ENCODE assay signal across 8 mouse cellular contexts in genomic region chr11:6065551-6066121, GRCm38 (mm10). TPM values are rescaled to one million over a fixed set of nuclear protein-coding genes. Genes with fewer than 3 reads are reported as not detected.
A peak's percentile ranks its signal among the peaks of the same experiment; 100 is the strongest.
DNase-seq lines count a peak whose midpoint lies in the region; ATAC-seq and TF ChIP-seq lines count a peak whose summit lies in the region.

No protein-coding gene starts in this region.

- TF ChIP-seq CTCF in ES-Bruce4 (IDR thresholded peaks at IDR 0.05; ENCODE audit: low read depth, low read length), result no peak

- TF ChIP-seq POLR2A in ES-Bruce4 (IDR thresholded peaks at IDR 0.05; ENCODE audit: insufficient read depth, low read length), result no peak

- peak; percentile 50 for DNase-seq in adrenal gland, postnatal 14 days
- DNase-seq in adrenal gland, postnatal 10 days, result no peak
- no peak for DNase-seq in midbrain, embryonic 10.5 days (ENCODE audit: low spot score)
- DNase-seq in ovary, postnatal 10 days (ENCODE audit: low spot score), result no peak

- no peaks in the 10 kb centered on the region for H3K36me3 ChIP-seq in ES-Bruce4 (ENCODE audit: control insufficient read depth, insufficient read depth, low read length, poor library complexity, severe bottlenecking)
- H3K36me3 ChIP-seq in embryonic facial prominence, embryonic 15.5 days, result no peaks in the 10 kb centered on the region
- H3K36me3 ChIP-seq in intestine, embryonic 16.5 days (ENCODE audit: control insufficient read depth, insufficient read depth, low read length), result no peaks in the 10 kb centered on the region
- H3K36me3 ChIP-seq in midbrain, embryonic 10.5 days, result no peaks in the 10 kb centered on the region
- no peaks in the 10 kb centered on the region for H3K36me3 ChIP-seq in stomach, embryonic 16.5 days (ENCODE audit: control insufficient read depth, insufficient read depth, low read length)

- no peak overlapping the region for H3K27ac ChIP-seq in ES-Bruce4 (ENCODE audit: insufficient read depth, low read length)
- no peak overlapping the region for H3K27ac ChIP-seq in embryonic facial prominence, embryonic 15.5 days (replicated peaks)
- no peak overlapping the region for H3K27ac ChIP-seq in intestine, embryonic 16.5 days (ENCODE audit: low read length)
- no peak overlapping the region for H3K27ac ChIP-seq in midbrain, embryonic 10.5 days (replicated peaks)
- H3K27ac ChIP-seq in stomach, embryonic 16.5 days (ENCODE audit: low read length), result no peak overlapping the region

- no peaks in the 10 kb centered on the region for H3K9me3 ChIP-seq in ES-Bruce4 (replicated peaks; ENCODE audit: control insufficient read depth, insufficient read depth, low read length, poor library complexity, severe bottlenecking)
- H3K9me3 ChIP-seq in embryonic facial prominence, embryonic 15.5 days (replicated peaks), result no peaks in the 10 kb centered on the region
- no peaks in the 10 kb centered on the region for H3K9me3 ChIP-seq in intestine, embryonic 16.5 days (ENCODE audit: control insufficient read depth, low read length)
- no peaks in the 10 kb centered on the region for H3K9me3 ChIP-seq in midbrain, embryonic 10.5 days (replicated peaks)
- H3K9me3 ChIP-seq in stomach, embryonic 16.5 days (replicated peaks; ENCODE audit: control insufficient read depth, low read length), result no peaks in the 10 kb centered on the region

- peaks cover 16% of the 10 kb centered on the region for H3K27me3 ChIP-seq in ES-Bruce4 (ENCODE audit: control insufficient read depth, insufficient read depth, low read length, poor library complexity, severe bottlenecking)
- H3K27me3 ChIP-seq in embryonic facial prominence, embryonic 15.5 days, result peaks cover 89% of the 10 kb centered on the region
- H3K27me3 ChIP-seq in intestine, embryonic 16.5 days (replicated peaks; ENCODE audit: control insufficient read depth, insufficient read depth, low read length), result peaks cover 78% of the 10 kb centered on the region
- peaks cover 92% of the 10 kb centered on the region for H3K27me3 ChIP-seq in midbrain, embryonic 10.5 days (ENCODE audit: low read depth, poor library complexity, severe bottlenecking)
- H3K27me3 ChIP-seq in stomach, embryonic 16.5 days (ENCODE audit: control insufficient read depth, insufficient read depth, low read length), result peaks cover 68% of the 10 kb centered on the region

- peak overlapping the region; percentile 96 for H3K4me2 ChIP-seq in embryonic facial prominence, embryonic 15.5 days (replicated peaks)
- H3K4me2 ChIP-seq in intestine, embryonic 16.5 days (ENCODE audit: low read depth, low read length), result peak overlapping the region; percentile 66
- H3K4me2 ChIP-seq in stomach, embryonic 16.5 days (ENCODE audit: low read depth, low read length), result peak overlapping the region; percentile 90

- WGBS in embryonic facial prominence, embryonic 15.5 days, result under 1% methylated on average over 94 of the region's 95 CpGs
- WGBS in intestine, embryonic 16.5 days, result 2% methylated on average over 75 of the region's 95 CpGs
- WGBS in midbrain, embryonic 10.5 days, result 1% methylated on average over 81 of the region's 95 CpGs
- WGBS in stomach, embryonic 16.5 days, result under 1% methylated on average over 91 of the region's 95 CpGs

- peak overlapping the region; percentile 77 for H3K4me3 ChIP-seq in ES-Bruce4 (ENCODE audit: low read depth, low read length)
- H3K4me3 ChIP-seq in embryonic facial prominence, embryonic 15.5 days (replicated peaks), result peak overlapping the region; percentile 57
- peak overlapping the region; percentile 54 for H3K4me3 ChIP-seq in intestine, embryonic 16.5 days (ENCODE audit: low read length)
- H3K4me3 ChIP-seq in midbrain, embryonic 10.5 days, result peak overlapping the region; percentile 59
- peak overlapping the region; percentile 57 for H3K4me3 ChIP-seq in stomach, embryonic 16.5 days (replicated peaks; ENCODE audit: low read length)

- peak; percentile 7; the same call in 1 of the 2 replicates for ATAC-seq in embryonic facial prominence, embryonic 15.5 days (ENCODE audit: insufficient number of reproducible peaks, low FRiP score, low TSS enrichment, low read depth)
- ATAC-seq in intestine, embryonic 16.5 days, result peak; percentile 70
- ATAC-seq in stomach, embryonic 16.5 days (ENCODE audit: insufficient read depth, low FRiP score), result peak; percentile 68

- no peak for TF ChIP-seq EP300 in ES-Bruce4 (IDR thresholded peaks at IDR 0.05; ENCODE audit: insufficient read depth, low read depth, low read length)

- peak overlapping the region; percentile 90 for H3K9ac ChIP-seq in ES-Bruce4 (ENCODE audit: low read depth, poor library complexity, severe bottlenecking)
- H3K9ac ChIP-seq in embryonic facial prominence, embryonic 15.5 days, result 0 out of 2 replicates have a peak overlapping the region, but pooled peaks have one; percentile 33
- H3K9ac ChIP-seq in intestine, embryonic 16.5 days (ENCODE audit: low read depth, low read length), result peak overlapping the region; percentile 55
- peak overlapping the region; percentile 56 for H3K9ac ChIP-seq in stomach, embryonic 16.5 days (ENCODE audit: low read length)

- H3K4me1 ChIP-seq in ES-Bruce4 (ENCODE audit: control insufficient read depth, insufficient read depth, low read length), result peaks cover 7% of the 10 kb centered on the region
- H3K4me1 ChIP-seq in embryonic facial prominence, embryonic 15.5 days, result peaks cover 27% of the 10 kb centered on the region
- peaks cover 8% of the 10 kb centered on the region; the same call in 1 of the 2 replicates for H3K4me1 ChIP-seq in intestine, embryonic 16.5 days (ENCODE audit: control insufficient read depth, insufficient read depth, low read length)
- H3K4me1 ChIP-seq in midbrain, embryonic 10.5 days, result peaks cover 42% of the 10 kb centered on the region
- H3K4me1 ChIP-seq in stomach, embryonic 16.5 days (ENCODE audit: control insufficient read depth, insufficient read depth, low read length), result peaks cover 11% of the 10 kb centered on the region; the same call in 1 of the 2 replicates

RNA-seq across cellular contexts. Expression of gene Camk2b, which starts 0.5 kb away (rescaled TPM):
- 14.8 and 16.8 TPM in 2 replicates for total RNA-seq in adrenal gland, postnatal 14 days (2021)
- 10 to 100 TPM; 15.7 to 30.4 TPM for total RNA-seq in adrenal gland, postnatal 10 days (2021)
- polyA plus RNA-seq in ES-Bruce4 (2011; ENCODE audit: insufficient read depth, insufficient read length, low read depth, missing spikeins), result 8.9 and 12.8 TPM in 2 replicates
- 3.5 and 4.6 TPM in 2 replicates for polyA plus RNA-seq in embryonic facial prominence, embryonic 15.5 days (2015; fragmentation: Nextera tagmentation; extraction: Ambion mirVana)
- 5.8 and 6.8 TPM in 2 replicates for polyA plus RNA-seq in intestine, embryonic 16.5 days (2015; fragmentation: Nextera tagmentation; extraction: Ambion mirVana)
- polyA plus RNA-seq in midbrain, embryonic 10.5 days (2016; fragmentation: Nextera tagmentation; extraction: Ambion mirVana), result 0.81 and 2.1 TPM in 2 replicates
- 4.5 and 6.0 TPM in 2 replicates for polyA plus RNA-seq in stomach, embryonic 16.5 days (2015; fragmentation: Nextera tagmentation; extraction: Ambion mirVana)

Comparison
In these comparisons a context has a peak if more than half of its experiments do, and no peak if none do; other contexts are left out.
1. H3K9ac ChIP-seq: peak in every context shown above with its lines; median percentile 90 in ES-Bruce4; 56 in stomach, embryonic 16.5 days; 55 in intestine, embryonic 16.5 days; 33 in embryonic facial prominence, embryonic 15.5 days.
2. ATAC-seq: peak in every context shown above with its lines; median percentile 70 in intestine, embryonic 16.5 days; 68 in stomach, embryonic 16.5 days; 7 in embryonic facial prominence, embryonic 15.5 days.